Mouse (Mus musculus) yolk sac, embryonic 10.5 days (tissue): ENCODE results near the gene Abhd15.

Experiments
- DNase-seq: peaks from one replicate; pipeline ENCODE4 v3.0.0-alpha.2; 2017; ENCODE audit warnings: low spot score

Gene Abhd15

GRCm38 (mm10) chr11:77514832-77515636 is at the start of gene Abhd15:
Abhd15 (plus strand) TSS chr11:77515121.
- peak; percentile 88 for DNase-seq

- no peak for DNase-seq
Observed at GRCm38 (mm10) chr11:77466544-77466943, 48.4 kb upstream of the Abhd15 start.

- DNase-seq: peak; percentile 33
Observed at GRCm38 (mm10) chr11:77467157-77467556, 47.8 kb upstream of the Abhd15 start.

GRCm38 (mm10) chr11:77467784-77468183 is 47.1 kb upstream of the Abhd15 start:
- no peak for DNase-seq

GRCm38 (mm10) chr11:77468397-77468796 is 46.5 kb upstream of the Abhd15 start:
- no peak for DNase-seq

GRCm38 (mm10) chr11:77471407-77471806 is 43.5 kb upstream of the Abhd15 start:
- no peak for DNase-seq

GRCm38 (mm10) chr11:77472775-77473174 is 42.1 kb upstream of the Abhd15 start:
- no peak for DNase-seq

GRCm38 (mm10) chr11:77476216-77476615 is 38.7 kb upstream of the Abhd15 start:
- DNase-seq: no peak

GRCm38 (mm10) chr11:77476895-77477294 is 38.0 kb upstream of the Abhd15 start:
- DNase-seq: no peak

GRCm38 (mm10) chr11:77483043-77483442 is 31.9 kb upstream of the Abhd15 start:
- no peak for DNase-seq

- DNase-seq: no peak
Observed at GRCm38 (mm10) chr11:77483510-77484255, 31.2 kb upstream of the Abhd15 start.

GRCm38 (mm10) chr11:77485229-77485628 is 29.7 kb upstream of the Abhd15 start:
- no peak for DNase-seq

- no peak for DNase-seq
Observed at GRCm38 (mm10) chr11:77486798-77487197, 28.1 kb upstream of the Abhd15 start.

GRCm38 (mm10) chr11:77488771-77489581 is 25.9 kb upstream of the Abhd15 start:
- no peak for DNase-seq

- peak; percentile 74 for DNase-seq
Observed at GRCm38 (mm10) chr11:77489591-77490235, 25.2 kb upstream of the Abhd15 start, which contains the start of gene Ankrd13b. Ankrd13b (minus strand) TSS chr11:77489678.

GRCm38 (mm10) chr11:77490451-77490850 is 24.5 kb upstream of the Abhd15 start:
- no peak for DNase-seq

GRCm38 (mm10) chr11:77491123-77491501 is 23.8 kb upstream of the Abhd15 start:
- DNase-seq: peak; percentile 88

- DNase-seq: peak; percentile 78
Observed at GRCm38 (mm10) chr11:77491502-77492291, 23.2 kb upstream of the Abhd15 start.

GRCm38 (mm10) chr11:77492311-77492871 is 22.5 kb upstream of the Abhd15 start:
- peak; percentile 26 for DNase-seq

- peak; percentile 92 for DNase-seq
Observed at GRCm38 (mm10) chr11:77492911-77493332, 22.0 kb upstream of the Abhd15 start.
